Mouse (Mus musculus): ENCODE data around the gene Gm11562.
"Not testable (repeated sequence)": the region's sequence is repeated elsewhere in the genome, so short reads cannot be mapped to it uniquely, and the experiment has no call there.

Gm11562 gene

DNA sequence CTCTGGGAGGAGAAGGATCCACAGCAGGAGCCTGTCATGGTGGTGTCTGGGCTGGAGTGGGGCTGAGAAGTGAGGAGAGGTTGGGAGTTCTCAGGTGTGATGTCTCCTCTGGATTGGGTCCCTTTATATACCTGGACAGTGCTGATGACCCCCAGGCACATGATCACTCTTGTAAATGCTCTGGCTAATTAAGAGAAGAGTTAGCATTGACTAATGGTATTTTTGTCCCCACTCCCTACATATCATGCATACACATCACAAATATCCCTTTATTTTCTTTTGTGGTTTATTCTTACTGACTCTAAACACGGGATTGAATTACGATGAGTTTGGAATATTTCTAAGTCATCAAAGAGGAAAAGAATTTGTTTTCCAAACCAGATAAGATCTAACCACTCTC is at the start of gene Gm11562:
Gene Gm11562, minus strand, starts transcription at position 101 of the 400 bp plus-strand sequence.
- in situ Hi-C loops (cut with MboI, MseI), result no loop called here

DNA sequence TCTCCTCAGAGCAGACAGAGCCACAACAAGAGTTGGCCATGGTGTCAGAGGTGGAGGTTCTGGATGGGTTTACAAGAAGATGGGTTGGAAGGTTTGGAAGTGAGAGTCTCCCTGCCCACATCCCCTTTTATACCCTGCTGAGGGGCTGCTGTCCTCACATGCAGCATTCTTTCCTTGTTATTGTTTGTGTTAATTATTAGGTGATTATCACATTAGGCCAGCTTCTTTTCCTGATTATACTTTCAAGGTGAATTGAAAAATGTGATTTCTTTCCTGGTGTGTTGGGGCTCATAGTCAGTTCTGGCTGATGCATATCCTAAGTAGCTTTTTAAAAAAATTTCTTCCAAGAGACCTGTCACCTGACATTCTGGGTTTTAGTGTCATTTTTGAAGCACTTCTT is 45.6 kb upstream of the Gm11562 start, which contains the start of gene Krtap4-6:
Gene Krtap4-6, minus strand, starts transcription at position 101 of the 400 bp plus-strand sequence.
- in situ Hi-C loops (cut with MboI, MseI), result no loop called here

DNA sequence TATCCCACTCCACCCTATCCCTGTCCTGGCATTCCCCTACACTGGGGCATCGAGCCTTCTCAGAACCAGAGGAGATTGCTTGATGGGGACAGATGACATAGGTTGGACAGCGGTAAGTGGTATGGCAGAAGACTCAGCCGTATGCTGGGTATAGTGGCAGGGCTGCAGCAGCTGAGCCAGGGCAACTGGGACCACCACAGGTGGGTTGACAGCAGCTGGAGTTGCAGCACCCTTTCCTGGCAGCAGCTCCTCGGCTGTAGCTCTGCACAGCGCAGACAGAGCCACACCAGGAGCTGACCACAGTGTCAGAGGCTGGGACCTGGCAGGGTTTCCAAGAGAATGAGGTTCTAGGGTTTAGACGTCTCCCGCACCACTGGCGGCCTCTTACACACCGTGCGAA is 42.6 kb upstream of the Gm11562 start:
- in situ Hi-C loops (cut with MboI, MseI), result no loop called here

DNA sequence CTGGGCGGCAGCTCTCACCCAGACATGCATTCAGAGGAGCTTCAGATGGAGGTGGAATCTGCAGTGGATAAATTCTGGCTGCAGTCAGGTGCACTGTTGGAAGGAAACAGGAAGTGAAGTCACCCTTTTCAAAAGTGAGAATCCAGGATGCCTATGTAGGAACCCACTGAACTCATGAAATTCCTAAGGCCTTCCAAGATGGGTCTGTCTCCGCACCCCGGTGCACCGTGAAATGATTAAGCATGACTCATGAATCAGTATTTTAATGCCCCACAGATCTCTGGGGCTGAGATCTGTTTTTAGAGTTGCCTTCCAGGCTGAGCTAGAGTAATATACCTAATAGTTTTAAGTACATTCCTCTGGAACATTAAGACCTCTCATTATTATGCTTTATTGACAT is 39.0 kb upstream of the Gm11562 start:
- in situ Hi-C loops (cut with MboI, MseI), result no loop called here

DNA sequence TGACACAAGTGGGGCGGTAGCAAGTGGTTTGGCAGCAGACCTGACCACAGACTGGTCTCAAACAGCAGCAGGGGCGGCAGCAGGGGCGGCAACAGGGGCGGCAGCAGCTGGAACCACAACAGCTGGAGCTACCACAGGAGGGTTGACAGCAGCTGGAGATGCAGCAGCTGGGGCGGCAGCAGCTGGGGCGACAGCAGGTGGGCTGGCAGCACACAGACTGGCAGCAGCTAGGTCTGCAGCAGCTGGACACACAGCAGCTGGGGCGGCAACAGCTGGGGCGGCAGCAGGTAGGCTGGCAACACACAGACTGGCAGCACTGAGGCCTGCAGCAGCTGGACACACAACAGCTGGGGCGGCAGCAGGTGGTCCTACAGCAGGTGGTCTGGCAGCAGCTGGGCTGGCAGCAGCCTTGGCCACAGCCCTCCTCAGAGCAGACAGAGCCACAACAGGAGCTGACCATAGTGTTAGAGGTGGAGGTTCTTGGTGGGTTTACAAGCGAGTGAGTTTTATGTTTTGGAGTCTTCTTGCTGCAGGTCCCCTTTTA is 38.3 kb upstream of the Gm11562 start, which contains the start of gene Gm11563:
Gene Gm11563, minus strand, starts transcription at position 494 of the 544 bp plus-strand sequence.
- in situ Hi-C loops (cut with MboI, MseI), result not testable (repeated sequence)

DNA sequence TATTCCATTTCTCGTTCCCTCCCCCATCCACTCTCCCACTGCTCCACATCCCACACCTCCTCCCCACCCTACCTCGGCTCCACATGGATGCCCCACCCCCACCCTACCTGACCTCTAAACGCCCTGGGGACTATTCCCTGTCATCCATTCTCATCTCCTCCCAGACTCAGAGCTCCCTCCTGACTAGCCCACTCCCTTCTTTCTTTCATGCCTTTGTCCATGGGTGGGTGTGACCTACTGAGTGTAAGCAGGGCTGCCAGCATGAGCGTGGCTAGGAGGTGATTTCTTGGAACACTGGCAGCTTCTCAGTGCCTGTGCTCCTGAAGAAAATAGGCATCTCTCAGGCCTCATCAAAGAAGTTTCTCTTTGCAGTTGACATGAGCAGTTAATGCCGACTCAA is 36.8 kb upstream of the Gm11562 start:
- in situ Hi-C loops (cut with MboI, MseI), result no loop called here

DNA sequence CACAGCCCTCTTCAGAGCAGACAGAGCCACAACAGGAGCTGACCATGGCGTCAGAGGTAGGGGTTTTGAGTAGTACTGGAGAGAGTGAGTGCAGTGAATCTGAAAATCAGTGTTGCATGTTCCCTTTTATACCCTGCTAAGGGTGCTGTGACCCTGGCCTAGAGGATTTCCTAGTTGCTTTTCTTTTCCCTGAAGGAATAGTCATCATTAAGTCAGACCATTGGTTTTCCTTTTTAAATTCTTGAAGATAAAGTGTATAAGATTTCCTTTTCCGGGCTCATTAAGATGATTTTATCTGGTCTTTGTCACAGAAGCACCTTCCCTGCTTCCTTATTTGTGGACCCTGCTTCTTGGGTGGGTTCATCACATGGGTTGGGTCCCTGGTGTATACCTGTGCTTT is 29.9 kb upstream of the Gm11562 start, which contains the start of gene Gm11555:
Gene Gm11555, minus strand, starts transcription at position 101 of the 400 bp plus-strand sequence.
- in situ Hi-C loops (cut with MboI, MseI), result no loop called here

DNA sequence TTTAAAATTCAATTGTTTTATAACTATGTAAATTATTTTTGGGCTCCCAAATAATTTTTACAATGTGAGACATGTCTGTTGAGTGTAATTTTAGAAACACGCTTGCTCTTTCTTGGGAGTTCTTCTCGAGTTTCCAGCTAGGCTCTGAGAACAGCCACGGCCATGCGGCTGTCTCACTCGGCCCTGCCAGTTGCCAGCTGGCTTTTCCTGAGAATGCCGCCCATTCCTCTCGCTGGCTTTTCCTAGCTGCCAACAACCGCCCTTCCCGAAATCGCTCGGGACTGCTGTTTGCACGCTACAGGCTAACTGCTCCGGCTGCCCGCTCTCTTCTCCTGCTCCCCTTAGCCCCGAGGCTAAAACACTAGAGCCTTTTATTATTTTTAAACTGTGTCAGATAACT is 26.2 kb upstream of the Gm11562 start:
- in situ Hi-C loops (cut with MboI, MseI), result no loop called here

DNA sequence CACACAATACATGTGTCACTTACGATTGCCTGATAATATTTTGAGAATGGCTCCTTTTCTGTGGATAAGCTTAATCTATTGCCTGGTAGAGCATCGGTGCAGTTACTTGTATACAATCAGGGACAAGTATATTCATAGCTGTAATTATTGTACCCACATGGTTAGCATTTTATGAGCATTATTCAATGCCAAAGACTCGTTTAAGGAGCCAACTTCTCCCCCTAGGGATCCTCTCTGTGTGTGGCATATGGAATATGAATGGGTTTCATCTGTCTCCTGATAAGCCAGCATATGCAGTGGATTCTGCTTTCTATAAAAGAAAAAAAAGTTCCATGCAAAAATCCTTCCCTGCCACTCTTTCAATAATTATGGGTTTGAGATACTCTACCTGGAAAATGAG is 24.1 kb upstream of the Gm11562 start:
- in situ Hi-C loops (cut with MboI, MseI), result no loop called here

DNA sequence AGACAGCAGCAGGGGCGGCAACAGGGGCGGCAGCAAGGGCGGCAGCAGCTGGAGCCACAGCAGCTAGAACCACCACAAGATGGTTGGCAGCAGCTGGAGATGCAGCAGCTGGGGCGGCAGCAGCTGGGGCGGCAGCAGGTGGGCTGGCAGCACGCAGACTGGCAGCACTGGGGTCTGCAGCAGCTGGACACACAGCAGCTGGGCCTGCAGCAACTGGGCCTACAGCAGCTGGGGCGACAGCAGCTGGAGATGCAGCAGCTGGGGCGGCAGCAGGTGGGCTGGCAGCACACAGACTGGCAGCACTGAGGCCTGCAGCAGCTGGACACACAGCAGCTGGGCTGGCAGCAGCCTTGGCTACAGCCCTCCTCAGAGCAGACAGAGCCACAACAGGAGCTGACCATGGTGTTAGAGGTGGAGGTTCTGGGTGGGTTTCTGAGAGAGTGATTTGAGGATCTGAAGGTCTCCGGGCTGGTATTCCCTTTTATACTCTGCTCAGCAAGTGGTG is 23.5 kb upstream of the Gm11562 start, which contains the start of gene Krtap4-7:
Gene Krtap4-7, minus strand, starts transcription at position 455 of the 505 bp plus-strand sequence.
- in situ Hi-C loops (cut with MboI, MseI), result not testable (repeated sequence)

DNA sequence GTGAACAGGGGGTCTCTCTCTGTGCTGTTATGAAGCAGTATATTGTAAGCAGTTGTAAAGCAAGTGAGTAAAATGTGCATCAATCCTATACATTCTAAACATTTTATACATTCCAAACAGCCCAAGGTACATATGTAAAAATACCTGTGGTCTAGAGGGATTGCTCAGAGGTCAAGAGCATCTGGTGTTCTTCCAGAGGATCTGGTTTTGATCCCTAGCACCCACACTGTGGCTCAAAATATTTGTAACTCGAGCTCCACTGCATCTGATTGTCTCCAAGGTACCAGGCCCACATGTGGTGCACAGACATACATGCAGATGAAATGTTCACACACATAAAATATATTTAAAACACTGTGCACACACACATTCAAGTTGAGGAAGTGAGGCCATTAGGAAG is 20.7 kb upstream of the Gm11562 start:
- in situ Hi-C loops (cut with MboI, MseI), result no loop called here

DNA sequence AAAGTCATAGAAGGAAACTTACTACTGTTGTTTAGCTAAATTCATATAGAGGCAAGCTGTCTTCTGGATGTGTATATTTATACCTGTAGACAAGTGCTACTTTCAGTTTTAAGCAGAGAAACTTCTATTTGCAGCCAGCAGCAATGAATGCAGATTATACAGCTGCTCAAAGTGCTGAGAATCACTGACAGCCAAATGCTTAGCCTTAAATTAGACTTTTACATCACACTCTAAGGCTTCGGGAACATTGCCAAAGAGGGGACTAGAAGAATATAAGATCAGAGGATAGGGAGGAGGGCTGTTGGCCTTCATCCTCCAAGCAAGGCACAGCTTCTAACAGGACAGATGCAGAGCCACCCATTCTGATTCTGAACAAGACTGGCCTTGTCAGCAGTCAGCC is 16.9 kb upstream of the Gm11562 start:
- in situ Hi-C loops (cut with MboI, MseI), result no loop called here

DNA sequence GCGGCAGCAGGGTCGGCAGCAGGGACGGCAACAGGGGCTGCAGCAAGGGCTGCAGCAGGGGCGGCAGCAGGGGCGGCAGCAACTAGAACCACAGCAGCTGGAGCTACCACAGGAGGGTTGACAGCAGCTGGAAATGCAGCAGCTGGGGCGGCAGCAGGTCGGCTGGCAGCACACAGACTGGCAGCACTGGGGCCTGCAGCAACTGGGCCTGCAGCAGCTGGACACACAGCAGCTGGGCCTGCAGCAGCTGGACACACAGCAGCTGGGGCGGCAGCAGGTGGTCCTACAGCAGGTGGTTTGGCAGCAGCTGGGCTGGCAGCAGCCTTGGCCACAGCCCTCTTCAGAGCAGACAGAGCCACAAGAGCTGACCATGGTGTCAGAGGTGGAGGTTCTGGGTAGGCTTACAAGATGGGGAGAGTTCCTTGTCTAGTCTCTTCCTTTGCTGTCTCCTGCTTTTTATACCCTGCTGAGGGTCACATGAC is 14.5 kb upstream of the Gm11562 start, which contains the start of gene Krtap4-2:
Gene Krtap4-2, minus strand, starts transcription at position 432 of the 482 bp plus-strand sequence.
- in situ Hi-C loops (cut with MboI, MseI), result no loop called here

DNA sequence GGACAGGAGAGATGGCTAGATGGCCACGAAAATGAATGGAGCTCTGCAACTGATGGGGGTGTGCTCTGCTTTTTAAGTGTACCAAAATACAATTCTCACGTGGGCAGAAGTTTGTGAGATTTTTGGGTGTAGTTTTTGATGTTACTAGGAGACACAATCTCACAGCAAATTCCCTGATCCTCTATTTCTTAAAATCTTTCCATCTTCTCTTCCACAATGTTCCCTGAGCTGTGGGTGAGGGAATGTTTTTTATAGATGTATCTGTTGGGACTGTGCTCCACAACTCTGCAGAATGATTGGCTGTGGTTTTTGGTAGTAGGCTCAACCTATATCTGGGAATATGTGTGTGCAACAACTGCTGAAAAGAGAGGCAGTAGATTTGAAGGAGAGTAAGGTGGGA is 13.1 kb upstream of the Gm11562 start:
- in situ Hi-C loops (cut with MboI, MseI), result no loop called here

DNA sequence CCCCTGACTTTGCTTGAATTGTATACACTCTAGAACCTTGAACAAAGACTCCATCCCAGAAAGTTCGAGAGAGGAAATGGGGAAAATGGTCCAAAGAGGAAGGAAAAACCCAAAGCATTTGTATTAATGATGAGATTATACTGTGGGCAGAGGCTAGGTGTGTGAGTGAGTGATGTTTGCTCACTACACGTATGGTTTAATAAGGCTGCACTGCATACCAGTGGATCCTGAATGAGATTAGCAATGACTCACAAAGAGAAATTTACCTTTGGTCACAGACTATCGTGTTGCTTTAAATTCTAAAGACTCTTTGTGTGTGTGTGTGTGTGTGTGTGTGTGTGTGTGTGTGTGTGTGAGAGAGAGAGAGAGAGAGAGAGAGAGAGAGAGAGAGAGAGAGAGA is 10.7 kb upstream of the Gm11562 start:
- in situ Hi-C loops (cut with MboI, MseI), result no loop called here

DNA sequence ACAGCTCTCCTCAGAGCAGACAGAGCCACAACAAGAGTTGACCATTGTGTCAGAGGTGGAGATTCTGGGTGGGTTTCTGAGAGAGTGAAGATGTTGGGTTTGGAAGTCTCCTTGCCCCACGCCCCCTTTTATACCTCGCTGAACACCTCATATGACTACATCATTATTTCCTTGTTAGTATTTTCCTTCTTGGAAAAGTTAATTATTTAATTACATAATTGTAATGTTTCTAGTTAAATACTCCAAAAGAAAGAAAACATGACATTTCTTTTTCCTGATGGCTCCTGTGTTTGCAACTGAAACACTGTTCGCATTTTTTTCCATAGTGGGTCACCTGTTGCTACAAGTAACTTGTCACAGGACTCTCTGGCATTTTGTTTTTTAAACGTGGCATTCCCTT is 7.9 kb upstream of the Gm11562 start, which contains the start of gene Krtap4-1:
Gene Krtap4-1, minus strand, starts transcription at position 101 of the 400 bp plus-strand sequence.
- in situ Hi-C loops (cut with MboI, MseI), result no loop called here

DNA sequence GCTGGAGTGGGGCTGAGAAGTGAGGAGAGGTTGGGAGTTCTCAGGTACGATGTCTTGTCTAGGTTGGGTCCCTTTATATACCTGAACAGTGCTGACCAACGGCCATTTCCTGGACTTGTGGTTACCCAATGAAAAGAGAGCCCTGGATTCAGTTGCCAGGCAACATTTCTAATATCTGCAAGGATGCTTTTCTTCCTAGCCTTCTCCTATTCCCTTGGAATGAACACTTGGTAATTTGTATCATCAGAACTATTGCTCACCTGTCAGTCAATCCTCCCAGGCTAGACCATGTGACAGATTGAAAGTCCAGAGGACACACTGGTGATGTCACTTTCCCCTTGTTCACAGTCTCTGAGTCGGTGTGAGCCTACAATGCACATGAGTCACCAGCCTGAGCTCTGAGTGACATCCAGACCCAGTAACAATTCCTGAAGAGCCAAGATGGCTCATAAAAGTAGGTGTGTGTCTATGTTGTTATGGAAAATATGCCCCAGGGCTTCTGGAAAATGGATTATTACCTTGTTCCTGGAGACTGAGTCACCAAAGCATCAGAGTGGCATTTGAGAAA is 5.4 kb downstream of the Gm11562 start, which contains the start of gene Krtap2-4:
Gene Krtap2-4, minus strand, starts transcription at position 51 of the 568 bp plus-strand sequence.
- in situ Hi-C loops (cut with MboI, MseI), result no loop called here

DNA sequence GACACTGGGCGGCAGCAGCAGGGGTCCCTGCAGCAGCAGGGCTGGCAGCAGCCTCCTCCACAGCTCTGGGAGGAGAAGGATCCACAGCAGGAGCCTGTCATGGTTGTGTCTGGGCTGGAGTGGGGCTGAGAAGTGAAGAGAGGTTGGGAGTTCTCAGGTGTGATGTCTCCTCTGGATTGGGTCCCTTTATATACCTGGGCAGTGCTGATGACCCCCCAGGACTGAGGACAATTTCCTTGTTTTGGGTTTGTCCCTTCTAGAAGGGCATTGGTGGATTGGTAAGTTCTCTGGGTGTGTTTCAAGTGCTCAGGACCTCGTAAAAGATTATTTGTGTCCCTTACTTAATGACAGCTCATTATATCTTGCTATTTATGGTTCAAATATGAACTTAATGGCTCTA is 10.1 kb downstream of the Gm11562 start, which contains the start of gene Gm11937:
Gene Gm11937, minus strand, starts transcription at position 101 of the 400 bp plus-strand sequence.
- in situ Hi-C loops (cut with MboI, MseI), result not testable (repeated sequence)

DNA sequence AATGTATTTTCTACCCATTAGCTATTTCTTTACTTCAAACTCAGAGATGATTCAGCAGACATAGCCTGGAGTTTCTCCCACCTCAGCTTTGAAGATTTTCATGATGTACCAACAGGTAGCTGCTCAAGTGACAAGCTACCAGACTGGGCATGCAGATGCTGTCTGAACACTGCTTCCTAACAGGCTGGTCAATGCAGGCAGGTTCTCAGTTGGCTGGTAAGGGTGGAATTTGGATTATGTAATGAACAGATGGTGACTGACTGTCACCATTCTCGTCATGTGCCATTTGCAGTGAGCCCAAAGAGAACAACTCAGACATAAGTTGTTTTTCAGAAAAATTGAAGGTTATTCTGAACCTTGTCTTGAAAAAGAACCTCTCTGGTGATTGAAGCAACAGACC is 11.1 kb downstream of the Gm11562 start:
- in situ Hi-C loops (cut with MboI, MseI), result no loop called here

DNA sequence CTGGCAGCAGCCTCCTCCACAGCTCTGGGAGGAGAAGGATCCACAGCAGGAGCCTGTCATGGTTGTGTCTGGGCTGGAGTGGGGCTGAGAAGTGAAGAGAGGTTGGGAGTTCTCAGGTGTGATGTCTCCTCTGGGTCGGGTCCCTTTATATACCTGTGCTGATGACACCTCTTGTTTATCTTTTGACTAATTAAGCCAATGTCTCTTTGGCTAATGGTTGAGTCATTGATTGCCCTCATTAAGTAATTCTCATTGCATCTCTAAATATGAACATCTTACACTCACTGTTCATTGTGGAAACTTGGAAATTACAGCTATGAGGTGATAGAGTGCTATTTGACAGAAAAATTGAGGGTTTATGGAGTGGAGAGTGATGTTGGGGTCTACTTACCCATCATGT is 17.0 kb downstream of the Gm11562 start, which contains the start of gene Gm11938:
Gene Gm11938, minus strand, starts transcription at position 101 of the 400 bp plus-strand sequence.
- in situ Hi-C loops (cut with MboI, MseI), result not testable (repeated sequence)

DNA sequence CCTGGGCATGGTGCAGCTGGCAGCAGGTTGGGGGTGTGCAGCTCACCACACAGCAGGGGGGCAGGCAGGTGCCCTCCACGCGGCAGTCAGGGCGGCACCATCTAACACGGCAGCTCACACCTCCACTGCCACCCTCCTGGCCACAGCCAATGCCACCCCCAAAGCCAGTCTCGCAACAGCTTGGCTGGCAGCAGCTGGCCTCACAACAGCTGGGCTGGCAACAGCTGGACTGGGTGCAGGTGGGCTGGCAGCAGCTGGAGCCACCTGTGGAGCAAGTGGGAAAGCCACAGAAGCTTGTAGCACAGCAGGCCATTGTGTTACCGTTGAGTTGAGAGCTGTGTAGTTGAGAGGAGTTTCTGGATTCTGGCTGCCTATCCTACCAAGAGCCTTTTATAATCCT is 22.5 kb downstream of the Gm11562 start, which contains the start of gene Krtap9-3:
Gene Krtap9-3, minus strand, starts transcription at position 364 of the 400 bp plus-strand sequence.
- in situ Hi-C loops (cut with MboI, MseI), result not testable (repeated sequence)

DNA sequence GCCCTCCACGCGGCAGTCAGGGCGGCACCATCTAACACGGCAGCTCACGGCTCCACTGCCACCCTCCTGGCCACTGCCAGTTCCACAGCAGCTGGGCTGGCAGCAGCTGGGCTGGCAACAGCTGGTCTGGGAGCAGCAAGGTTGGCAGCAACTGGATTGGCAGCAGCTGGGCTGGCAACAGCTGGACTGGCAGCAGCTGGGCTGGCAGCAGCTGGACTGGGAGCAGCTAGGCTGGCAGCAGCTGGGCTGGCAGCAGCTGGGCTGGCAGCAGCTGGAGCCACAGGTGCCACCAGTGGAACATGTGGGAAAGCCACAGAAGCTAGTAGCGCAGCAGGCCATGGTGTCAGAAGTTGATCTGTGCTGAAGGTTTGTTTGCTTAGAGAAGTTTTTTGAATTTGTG is 29.3 kb downstream of the Gm11562 start, which contains the start of gene Krtap1-3:
Gene Krtap1-3, minus strand, starts transcription at position 359 of the 400 bp plus-strand sequence.
- in situ Hi-C loops (cut with MboI, MseI), result no loop called here

Data from T-helper 17 cell (primary cell).